Mouse (Mus musculus): Measurements from ENCODE around the gene Defb47. TPM values are rescaled to one million over a fixed set of nuclear protein-coding genes. Genes with fewer than 3 reads are reported as not detected.

Gene Defb47
- total RNA-seq (2021): not detected
- long read RNA-seq, experiment 1: 0 reads
- long read RNA-seq, experiment 2: 0 reads

- intact Hi-C loops (cut with DNase I): no loop called here
- DNase-seq: no peak
Observed at GRCm38 (mm10) chr14:62997777-62998176, at the start of gene Defb47. TSS of gene Defb47 (plus strand) at chr14:62998077.

DNA sequence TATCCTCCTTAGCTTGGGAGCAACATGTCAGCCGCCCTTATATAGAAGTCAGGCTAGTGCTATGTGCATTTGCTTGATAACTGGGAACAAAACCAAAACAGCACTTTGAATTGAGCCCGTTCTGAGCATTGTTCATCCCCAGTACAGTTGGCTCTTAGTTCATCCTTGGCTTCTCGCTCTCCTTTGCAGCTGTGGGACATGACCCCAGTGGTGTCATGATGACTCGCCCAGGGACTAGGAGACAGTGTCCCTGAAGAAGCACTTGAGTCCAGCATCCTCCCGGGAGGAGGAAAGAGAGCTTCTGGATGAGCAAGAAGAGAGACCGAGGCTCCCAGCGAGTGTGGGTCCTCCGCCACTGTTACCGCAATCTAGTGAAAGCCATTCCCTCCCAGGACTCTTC is 41.8 kb upstream of the Defb47 start:
- no peak for DNase-seq
- intact Hi-C loops (cut with DNase I): no loop called here

DNA sequence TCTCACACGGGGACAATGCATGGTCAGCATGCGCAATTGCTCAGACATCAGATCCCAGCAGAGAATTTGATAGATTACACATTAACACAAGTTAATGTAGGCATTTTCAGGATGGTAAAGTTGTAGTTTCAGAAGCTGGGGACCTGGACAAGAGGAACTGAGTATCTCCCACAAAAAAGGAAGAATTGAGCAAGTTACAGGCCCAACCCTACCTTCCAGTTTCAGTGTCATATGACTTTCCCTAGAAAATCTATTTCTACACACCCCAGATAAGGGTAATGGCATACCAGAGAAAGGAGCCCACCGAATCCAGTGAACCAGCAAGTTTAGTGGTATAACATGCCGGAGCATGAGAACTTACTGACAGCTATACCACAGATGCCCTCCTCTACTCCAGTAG is 34.2 kb upstream of the Defb47 start:
- no peak for DNase-seq
- intact Hi-C loops (cut with DNase I): no loop called here

DNA sequence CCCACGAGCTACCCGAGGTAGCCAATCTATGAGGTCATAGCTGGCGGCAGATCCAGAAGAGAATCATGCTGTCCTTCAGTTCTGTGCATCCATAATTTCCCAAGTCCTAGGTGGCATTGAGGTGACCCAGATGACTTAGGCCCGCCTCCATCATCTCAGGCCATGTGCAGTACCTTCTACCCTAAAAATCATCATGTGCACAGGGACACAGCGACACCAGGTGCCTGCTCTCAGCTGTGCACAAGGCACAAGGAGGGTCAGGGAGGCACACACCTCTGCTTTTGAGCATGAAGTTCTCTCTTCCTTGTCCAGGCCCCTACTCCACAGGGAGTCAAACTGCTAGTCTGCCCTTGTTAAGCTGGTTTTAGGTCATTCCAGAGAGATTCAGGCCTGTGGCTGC is 32.5 kb upstream of the Defb47 start:
- DNase-seq: no peak
- intact Hi-C loops (cut with DNase I): no loop called here

DNA sequence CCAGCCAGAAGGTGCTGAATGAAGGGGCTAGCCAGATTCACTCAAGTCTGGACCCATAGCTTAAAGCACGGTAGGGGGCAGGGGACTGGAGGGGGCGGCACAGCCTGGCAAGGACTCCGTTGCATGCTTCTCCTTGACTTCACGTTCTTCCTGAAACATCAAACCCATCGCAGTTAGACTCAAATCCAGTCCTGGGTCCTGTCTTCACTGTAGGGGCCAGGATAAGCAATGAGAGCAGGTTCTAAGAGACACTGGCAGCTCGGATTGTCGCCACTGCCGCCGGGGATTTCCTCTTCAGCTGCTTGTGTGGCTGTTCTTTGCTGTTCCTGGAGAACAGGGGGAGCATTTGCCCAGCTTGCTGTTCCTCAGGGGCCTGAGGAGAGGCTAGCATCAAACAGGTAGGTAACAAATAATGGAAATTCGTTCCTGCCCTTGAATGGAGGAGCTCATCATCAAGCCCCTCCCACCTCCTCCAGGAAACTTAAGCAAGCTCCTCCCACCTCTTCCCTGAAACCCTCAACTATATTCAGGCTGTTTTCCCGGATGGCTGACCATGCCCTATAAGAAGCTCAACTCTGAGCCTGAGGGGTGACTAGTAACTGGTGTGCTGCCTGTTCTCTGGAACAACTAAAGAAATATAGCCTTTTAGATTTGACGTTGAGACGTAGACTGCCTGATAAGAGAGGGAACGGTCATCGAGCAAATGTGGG is 31.9 kb upstream of the Defb47 start:
- intact Hi-C loops (cut with DNase I): no loop called here
- DNase-seq: no peak

GRCm38 (mm10) chr14:62975046-62975445 is 22.8 kb upstream of the Defb47 start:
- intact Hi-C loops (cut with DNase I): loop anchor here (5.0 kb wide), 2 partner anchors 418 to 488 kb away; partner anchors contain the start of gene Fam124a
- peak; percentile 58 to 73 for DNase-seq

GRCm38 (mm10) chr14:62979815-62980214 is 18.1 kb upstream of the Defb47 start:
- intact Hi-C loops (cut with DNase I): loop anchor here (5.0 kb wide), 2 partner anchors 423 to 493 kb away; partner anchors contain the start of gene Fam124a
- DNase-seq: no peak

DNA sequence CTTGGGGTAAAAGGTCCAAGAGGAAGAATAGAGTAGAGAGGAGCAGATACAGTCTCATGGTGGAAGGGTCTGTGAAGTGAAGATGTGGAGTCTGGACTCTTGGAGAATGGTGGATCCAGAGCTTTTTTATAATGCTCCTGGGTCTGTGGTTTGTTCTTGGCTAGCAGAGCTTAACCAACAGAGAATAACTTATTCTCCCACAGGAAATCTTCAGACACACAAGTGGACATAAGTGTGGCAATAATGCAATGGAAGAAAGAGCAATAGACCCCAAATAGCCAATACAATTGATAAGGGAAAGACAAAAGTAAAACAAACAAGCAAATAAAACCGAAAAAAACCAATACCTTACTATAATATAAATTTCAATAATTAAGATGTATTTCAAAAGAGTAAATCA is 13.5 kb upstream of the Defb47 start, which contains the start of gene Defb48:
TSS of gene Defb48 (minus strand) at position 101 of the 400 bp plus-strand sequence.
- DNase-seq: no peak
- intact Hi-C loops (cut with DNase I): no loop called here

DNA sequence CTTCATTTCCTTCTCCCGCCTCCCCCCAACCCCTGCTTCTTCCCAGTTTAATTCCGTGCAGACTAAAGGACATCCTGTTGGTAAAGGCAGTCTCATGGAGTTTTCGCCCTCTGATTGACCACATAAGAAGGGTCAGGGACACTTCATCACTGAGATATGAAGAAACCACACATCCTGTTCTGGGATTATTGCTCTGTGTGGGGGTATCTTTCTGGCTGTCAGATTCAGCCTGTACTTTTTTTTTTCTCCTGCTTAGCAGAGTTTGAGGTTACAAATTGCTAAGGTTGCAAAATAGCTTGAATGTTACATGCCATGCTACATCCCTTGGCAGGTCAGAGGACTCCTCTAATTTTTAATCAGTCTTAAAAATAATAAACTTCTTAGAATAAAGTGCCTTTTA is 6.6 kb upstream of the Defb47 start:
- intact Hi-C loops (cut with DNase I): no loop called here
- no peak for DNase-seq

DNA sequence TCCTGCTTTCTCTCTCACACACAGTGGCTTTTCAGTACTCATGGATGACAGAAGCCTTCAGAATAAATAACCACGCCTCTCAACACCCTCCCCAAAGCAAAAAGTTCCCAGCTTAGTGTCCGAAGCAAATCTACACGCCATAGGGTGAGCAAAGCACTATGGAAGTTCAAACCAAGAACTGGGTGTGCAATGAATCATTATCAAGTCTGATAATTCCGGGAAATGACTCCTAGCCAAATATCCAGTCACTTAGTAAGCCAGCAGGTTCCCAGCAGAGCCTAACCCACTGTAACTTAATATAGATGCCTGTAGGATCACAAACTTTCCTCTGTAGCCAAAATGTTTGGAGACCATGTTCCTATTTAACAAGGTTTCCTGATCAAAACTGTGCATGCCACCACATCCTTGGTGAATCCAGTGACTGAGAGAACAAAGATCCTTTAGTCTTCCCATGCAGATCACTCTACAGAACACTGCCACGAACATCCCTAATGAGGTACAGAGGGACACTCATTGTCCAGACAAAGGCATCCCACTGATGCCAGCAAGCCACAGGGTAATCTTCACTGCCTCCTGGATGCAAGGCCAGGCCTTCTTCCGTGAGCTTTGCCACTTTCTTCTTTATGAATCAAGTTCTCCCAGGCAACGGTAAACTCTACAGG is 5.9 kb upstream of the Defb47 start:
- DNase-seq: no peak
- intact Hi-C loops (cut with DNase I): no loop called here

- intact Hi-C loops (cut with DNase I): no loop called here
- DNase-seq: no peak
Observed at GRCm38 (mm10) chr14:62998977-62999376, 1.1 kb downstream of the Defb47 start.

DNA sequence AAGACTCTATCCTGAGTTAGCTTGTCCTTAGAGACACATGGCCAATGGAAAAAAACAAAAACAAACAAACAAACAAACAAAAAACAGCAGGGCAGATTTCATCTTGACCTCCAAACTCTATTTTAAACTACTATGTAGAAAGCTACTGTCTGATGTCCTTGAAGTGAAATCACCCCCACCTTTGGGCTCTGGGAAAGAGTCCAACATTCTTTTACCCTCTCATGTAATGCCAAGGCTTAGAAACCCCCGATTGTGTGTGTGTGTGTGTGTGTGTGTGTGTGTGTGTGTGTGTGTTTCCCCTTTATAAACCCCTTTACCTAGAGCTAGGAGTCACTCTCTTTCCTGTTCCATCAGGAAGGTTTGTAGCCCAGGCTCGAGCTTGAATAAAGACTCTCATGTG is 4.7 kb downstream of the Defb47 start:
- no peak for DNase-seq
- intact Hi-C loops (cut with DNase I): no loop called here

GRCm38 (mm10) chr14:63011471-63011870 is 13.6 kb downstream of the Defb47 start, which contains the start of gene Defb43:
TSS of gene Defb43 (plus strand) at chr14:63011771.
- DNase-seq: no peak
- intact Hi-C loops (cut with DNase I): no loop called here

GRCm38 (mm10) chr14:63013082-63013481 is 15.2 kb downstream of the Defb47 start:
- intact Hi-C loops (cut with DNase I): no loop called here
- DNase-seq: no peak

DNA sequence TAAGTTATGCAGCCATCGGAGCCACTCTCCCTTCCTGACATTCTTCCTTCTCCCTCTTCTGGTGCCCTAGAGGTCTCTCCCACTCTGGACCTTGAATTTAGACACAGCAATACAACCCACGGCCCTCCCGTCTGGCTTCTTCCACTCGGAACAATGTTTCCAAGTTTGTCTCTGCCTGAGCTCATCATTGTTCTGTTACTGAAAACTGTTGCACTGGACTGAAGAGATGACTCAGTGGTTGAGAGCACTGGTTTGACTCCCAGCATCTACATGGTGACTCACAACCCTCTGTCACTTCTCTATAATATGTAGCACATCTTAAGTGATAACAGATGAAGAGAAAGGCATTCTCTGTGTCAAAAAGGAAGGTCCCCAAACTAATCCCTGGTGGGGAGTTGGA is 16.8 kb downstream of the Defb47 start:
- no peak for DNase-seq
- intact Hi-C loops (cut with DNase I): no loop called here

GRCm38 (mm10) chr14:63020524-63021156 is 22.8 kb downstream of the Defb47 start:
- intact Hi-C loops (cut with DNase I): no loop called here

DNA sequence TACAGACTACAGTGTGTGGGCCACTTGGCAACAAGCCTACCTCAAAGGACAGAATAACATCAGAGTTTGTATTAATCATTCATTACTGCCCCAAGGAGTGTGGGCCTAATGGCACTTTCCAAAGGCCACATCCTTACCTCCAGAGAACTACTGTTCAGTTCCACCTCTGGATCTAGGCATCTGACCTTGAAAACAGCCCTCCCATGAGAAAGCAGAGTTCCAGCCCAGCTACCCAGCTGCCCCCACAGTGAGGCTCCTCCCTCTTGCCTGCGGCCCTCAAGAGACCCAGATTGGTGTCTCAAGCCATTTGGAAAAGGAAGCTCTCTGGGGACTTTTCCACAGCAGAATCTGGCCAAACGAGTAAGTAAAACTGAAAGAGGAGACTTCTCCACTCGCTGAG is 48.8 kb downstream of the Defb47 start, which contains the start of gene Defb42:
TSS of gene Defb42 (plus strand) at position 301 of the 400 bp plus-strand sequence.
- no peak for DNase-seq
- intact Hi-C loops (cut with DNase I): no loop called here

More at GRCm38 (mm10) chr14:63020524-63021156, 22.8 kb downstream of the Defb47 start:
- no peak for DNase-seq

DNA sequence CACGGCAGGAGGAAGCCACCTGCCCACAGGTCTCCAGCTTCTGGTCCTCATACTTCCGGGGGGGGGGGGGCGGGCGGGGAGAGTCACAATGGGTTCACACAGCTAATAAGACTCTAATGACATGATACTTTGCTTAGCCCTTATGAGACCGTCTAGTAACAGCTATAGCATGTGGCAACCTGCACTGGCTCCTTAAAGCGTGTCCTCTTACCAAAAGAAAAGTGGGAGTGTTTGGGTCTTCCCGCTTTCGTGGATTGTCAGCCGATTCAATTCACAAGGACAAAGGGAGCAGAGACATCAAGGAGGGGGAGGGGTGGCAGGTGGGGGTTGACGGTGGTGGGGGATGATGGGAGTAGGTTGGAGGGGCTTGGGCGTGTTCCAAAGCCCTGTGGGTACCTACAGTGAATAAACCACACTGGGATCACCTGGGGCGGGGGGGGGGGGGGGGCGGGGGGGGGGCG is 52.1 kb downstream of the Defb47 start, which contains the start of gene Defb30:
TSS of gene Defb30 (minus strand) at position 51 of the 461 bp plus-strand sequence.
- intact Hi-C loops (cut with DNase I): no loop called here
- no peak for DNase-seq
